Mouse (Mus musculus) forebrain, embryonic 13.5 days (tissue): ENCODE data around the gene Aifm3. TPM values are rescaled to one million over a fixed set of nuclear protein-coding genes. Genes with fewer than 3 reads are reported as not detected.
A peak's percentile ranks its signal among the peaks of the same experiment; 100 is the strongest.
"Not testable (repeated sequence)": the region's sequence is repeated elsewhere in the genome, so short reads cannot be mapped to it uniquely, and the experiment has no call there.

Experiments used
- ATAC-seq: fragments of 200-750 bp; cut with Nextera tagmentation; 2 replicates; pipeline ENCODE4 v1.8.0; 2017
- H3K27ac ChIP-seq: fragments of 300-500 bp; sonication (generic); 2 replicates; pipeline ENCODE4 v1.5.1; 2015; ENCODE audit warnings: inconsistent platforms, mild to moderate bottlenecking, moderate library complexity
- H3K27me3 ChIP-seq: fragments of 300-500 bp; sonication (generic); 2 replicates; pipeline ENCODE4 v1.6.1; 2015; ENCODE audit warnings: mild to moderate bottlenecking, inconsistent platforms
- H3K36me3 ChIP-seq: fragments of 300-500 bp; sonication (generic); 2 replicates; pipeline ENCODE4 v1.6.1; 2015; ENCODE audit warnings: mild to moderate bottlenecking, inconsistent platforms; ENCODE audit not compliant: poor library complexity, severe bottlenecking
- H3K4me1 ChIP-seq: fragments of 300-500 bp; sonication (generic); 2 replicates; pipeline ENCODE4 v1.6.1; 2015; ENCODE audit warnings: inconsistent platforms
- H3K4me2 ChIP-seq: fragments of 300-500 bp; sonication (generic); 2 replicates; pipeline ENCODE4 v1.6.1; 2015; ENCODE audit warnings: inconsistent platforms, mild to moderate bottlenecking, moderate library complexity
- H3K4me3 ChIP-seq: fragments of 300-500 bp; sonication (generic); 2 replicates; pipeline ENCODE4 v1.5.1; 2015; ENCODE audit warnings: mild to moderate bottlenecking, inconsistent platforms
- H3K9ac ChIP-seq: fragments of 300-500 bp; sonication (generic); 2 replicates; pipeline ENCODE4 v1.6.1; 2015; ENCODE audit warnings: mild to moderate bottlenecking, inconsistent platforms
- H3K9me3 ChIP-seq: fragments of 300-500 bp; sonication (generic); replicated peaks from 2 replicates; pipeline ENCODE4 v1.6.1; 2016; ENCODE audit warnings: inconsistent platforms
- WGBS: fragments of 180-500 bp; shearing (Covaris S2); methylation state at CpG from one replicate; pipeline ENCODE4 v1.1.7; 2015; 5-methylcytosine and 5-hydroxymethylcytosine counted together
- polyA plus RNA-seq: library from polyadenylated mRNA; unstranded; fragments of >200 nt; fragmentation: Nextera tagmentation; extraction: Ambion mirVana; gene quantifications from 2 replicates; pipeline ENCODE4 v1.2.1, GENCODE M21; 2015

The Aifm3 gene
- polyA plus RNA-seq, 1 experiment from 2014 or later = 8.6 TPM

DNA sequence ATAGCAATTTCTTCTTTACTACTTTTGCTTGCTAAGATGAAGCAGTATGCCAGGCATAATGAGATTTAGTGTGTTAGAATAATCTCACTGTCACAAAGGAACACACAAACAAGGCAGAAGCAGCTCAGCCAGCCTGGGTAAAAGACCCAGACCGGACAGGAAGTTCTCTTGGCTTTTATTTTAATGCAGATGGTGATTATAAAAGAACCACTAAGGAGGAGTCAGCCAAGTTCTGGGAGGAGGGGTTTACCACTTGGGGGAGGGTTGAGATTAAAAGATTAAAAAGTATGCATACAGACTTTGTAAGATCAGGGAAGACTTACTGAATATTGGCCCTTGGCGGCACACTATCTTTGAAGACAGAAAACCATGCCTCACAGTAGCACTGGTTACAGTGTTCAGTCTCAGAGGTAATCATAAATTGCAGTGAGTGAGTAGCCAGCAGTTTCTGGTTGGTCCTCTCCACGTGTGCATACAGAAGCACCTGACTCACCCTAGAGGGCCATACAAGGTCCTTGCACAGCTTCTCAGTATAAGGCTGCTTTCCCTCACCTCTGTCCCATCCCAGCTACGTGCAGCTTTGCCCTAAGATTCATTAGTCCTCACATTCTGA, 11.0 kb upstream of the Aifm3 start:
- Histone ChIP-seq H3K36me3 (peaks cover 35% of the 10 kb centered on the region), H3K9ac (no peak overlapping the region), H3K9me3 (no peaks in the 10 kb centered on the region), H3K4me3 (no peak overlapping the region), H3K27ac (no peak overlapping the region), H3K4me2 (no peak overlapping the region), H3K4me1 (peaks cover 3% of the 10 kb centered on the region), H3K27me3 (no peaks in the 10 kb centered on the region)
- ATAC-seq = no peak
- WGBS = 77% methylated on average over 4 of the region's 4 CpGs

DNA sequence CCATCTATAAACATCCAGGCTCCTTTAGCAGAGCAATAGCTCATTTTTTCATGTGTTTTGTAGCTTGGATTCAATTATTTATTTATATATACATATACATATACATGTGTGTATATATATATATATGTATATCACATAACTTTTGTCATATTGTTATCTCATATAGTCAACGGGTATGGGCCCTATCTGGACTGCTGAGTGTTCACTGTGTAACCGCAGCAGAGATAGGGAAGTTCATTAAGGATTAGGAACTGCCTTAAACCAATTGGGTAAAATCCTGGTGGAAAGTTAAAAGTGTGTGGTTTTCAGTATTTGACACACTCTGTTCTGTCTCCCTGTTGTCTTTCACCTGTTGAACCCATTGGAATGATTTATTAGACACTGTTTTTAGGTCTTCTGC, 7.9 kb upstream of the Aifm3 start:
- no peak overlapping the region for H3K9ac ChIP-seq
- H3K4me2 ChIP-seq = no peak overlapping the region
- peaks cover 6% of the 10 kb centered on the region; the same call in 1 of the 2 replicates for H3K4me1 ChIP-seq
- H3K27ac ChIP-seq = no peak overlapping the region
- no peak overlapping the region for H3K4me3 ChIP-seq
- no peak for ATAC-seq
- 97% methylated on average over 2 of the region's 2 CpGs for WGBS
- H3K9me3 ChIP-seq = no peaks in the 10 kb centered on the region
- H3K36me3 ChIP-seq = peaks cover 54% of the 10 kb centered on the region
- H3K27me3 ChIP-seq = no peaks in the 10 kb centered on the region

DNA sequence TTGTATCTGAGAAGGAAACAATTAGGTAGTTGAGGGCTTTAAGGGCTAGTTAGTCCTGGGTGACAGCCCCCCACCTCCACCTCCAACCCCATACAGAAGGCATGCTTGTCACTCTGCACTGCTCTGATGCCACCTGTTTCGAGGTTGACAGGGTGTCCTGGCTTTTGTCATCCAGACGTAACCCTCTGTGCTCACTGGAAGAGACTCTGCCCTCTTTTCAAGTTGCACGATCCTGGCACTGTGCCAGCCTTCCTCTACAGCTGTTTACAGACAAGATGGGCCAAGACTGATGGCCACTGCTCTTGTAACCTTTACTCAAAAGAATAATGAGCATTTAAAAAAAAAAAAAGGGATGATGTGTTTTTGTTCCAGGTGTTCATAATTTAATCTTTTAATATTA, 2.9 kb upstream of the Aifm3 start:
- Histone ChIP-seq H3K36me3 (peaks cover 53% of the 10 kb centered on the region), H3K27ac (no peak overlapping the region), H3K9me3 (no peaks in the 10 kb centered on the region), H3K4me3 (no peak overlapping the region), H3K4me1 (peaks cover 16% of the 10 kb centered on the region), H3K27me3 (peaks cover 17% of the 10 kb centered on the region; the same call in 1 of the 2 replicates), H3K9ac (no peak overlapping the region), H3K4me2 (no peak overlapping the region)
- no peak for ATAC-seq
- WGBS = 38% methylated on average over 3 of the region's 3 CpGs

DNA sequence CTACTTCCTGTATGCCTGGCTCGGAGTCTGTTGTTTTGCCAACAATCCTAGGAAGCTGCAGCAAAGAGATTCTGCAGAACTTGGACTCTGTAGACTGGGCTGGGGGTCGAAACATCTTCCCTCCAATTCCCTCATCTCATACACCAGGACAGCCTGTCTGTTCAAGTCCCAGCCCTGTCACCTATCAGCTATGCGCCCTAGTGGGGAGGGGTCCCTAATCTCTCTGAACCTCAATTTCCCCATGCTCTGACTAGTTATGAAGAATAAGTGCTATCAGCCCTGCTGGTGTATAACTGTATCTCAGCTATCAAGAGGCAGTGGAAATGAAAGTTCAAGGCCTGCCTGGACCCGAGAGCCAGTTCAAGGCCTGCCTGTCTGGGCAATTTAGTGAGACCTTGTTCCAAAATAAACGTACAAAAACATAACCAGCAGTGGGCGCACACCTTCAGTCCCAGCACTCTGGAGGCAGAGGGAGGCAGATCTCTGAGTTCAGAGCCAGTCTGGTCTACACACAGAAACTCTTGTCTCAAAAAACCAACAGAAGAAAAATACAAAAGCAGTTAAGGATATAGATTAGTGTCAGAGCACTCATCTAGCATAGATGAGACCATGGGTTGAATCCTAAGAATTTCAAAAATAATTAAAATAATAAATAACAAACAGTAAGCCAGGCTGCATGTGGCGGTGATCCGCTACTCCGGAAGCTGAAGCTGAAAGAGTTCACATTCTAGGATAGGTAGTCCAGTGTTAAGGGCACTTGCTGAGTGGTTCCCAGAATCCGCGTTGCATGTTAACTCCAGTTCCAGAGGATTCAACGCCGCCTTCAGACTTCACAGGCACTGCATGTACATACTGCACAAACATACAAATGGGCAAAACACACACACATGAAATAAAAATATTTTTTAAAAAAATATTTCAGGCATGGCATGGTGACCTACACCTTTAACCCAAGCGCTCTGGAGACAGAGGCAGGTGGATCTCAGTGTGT, 638 bp upstream of the Aifm3 start:
- peak; percentile 34; the same call in 1 of the 2 replicates for ATAC-seq
- no peaks in the 10 kb centered on the region for H3K9me3 ChIP-seq
- WGBS = 47% methylated on average over 14 of the region's 14 CpGs
- no peak overlapping the region for H3K27ac ChIP-seq
- peak overlapping the region; percentile 86 for H3K4me2 ChIP-seq
- peak overlapping the region; percentile 45 for H3K4me3 ChIP-seq
- H3K9ac ChIP-seq = peak overlapping the region; percentile 63
- peaks cover 17% of the 10 kb centered on the region; the same call in 1 of the 2 replicates for H3K27me3 ChIP-seq
- H3K36me3 ChIP-seq = peaks cover 39% of the 10 kb centered on the region
- peaks cover 16% of the 10 kb centered on the region for H3K4me1 ChIP-seq

DNA sequence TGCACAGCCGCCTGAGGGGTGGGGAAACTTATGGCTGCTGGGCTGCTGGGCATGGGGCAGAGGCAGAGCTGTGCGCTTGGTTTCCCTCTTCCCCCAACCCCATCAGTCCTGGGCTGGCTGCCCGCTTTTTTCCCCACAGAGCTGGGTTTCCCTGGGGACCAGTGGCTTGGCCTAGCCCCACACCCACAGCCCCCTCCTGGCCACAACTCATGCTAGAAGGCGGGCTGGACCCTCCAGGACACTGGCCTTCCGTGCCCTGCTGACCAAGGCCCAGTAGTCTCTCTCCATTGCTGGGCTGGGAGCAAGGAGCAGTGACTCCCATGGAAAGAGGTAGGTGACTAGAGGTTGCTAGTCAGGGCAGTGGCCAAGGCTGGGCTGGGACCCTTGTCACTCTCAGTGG, 1.7 kb downstream of the Aifm3 start:
- peaks cover 15% of the 10 kb centered on the region for H3K36me3 ChIP-seq
- no peak overlapping the region for H3K27ac ChIP-seq
- H3K4me2 ChIP-seq = no peak overlapping the region
- no peak overlapping the region for H3K4me3 ChIP-seq
- no peak overlapping the region for H3K9ac ChIP-seq
- H3K9me3 ChIP-seq = no peaks in the 10 kb centered on the region
- no peak for ATAC-seq
- peaks cover 17% of the 10 kb centered on the region; the same call in 1 of the 2 replicates for H3K27me3 ChIP-seq
- H3K4me1 ChIP-seq = peaks cover 15% of the 10 kb centered on the region
- WGBS = 88% methylated on average over 5 of the region's 5 CpGs

DNA sequence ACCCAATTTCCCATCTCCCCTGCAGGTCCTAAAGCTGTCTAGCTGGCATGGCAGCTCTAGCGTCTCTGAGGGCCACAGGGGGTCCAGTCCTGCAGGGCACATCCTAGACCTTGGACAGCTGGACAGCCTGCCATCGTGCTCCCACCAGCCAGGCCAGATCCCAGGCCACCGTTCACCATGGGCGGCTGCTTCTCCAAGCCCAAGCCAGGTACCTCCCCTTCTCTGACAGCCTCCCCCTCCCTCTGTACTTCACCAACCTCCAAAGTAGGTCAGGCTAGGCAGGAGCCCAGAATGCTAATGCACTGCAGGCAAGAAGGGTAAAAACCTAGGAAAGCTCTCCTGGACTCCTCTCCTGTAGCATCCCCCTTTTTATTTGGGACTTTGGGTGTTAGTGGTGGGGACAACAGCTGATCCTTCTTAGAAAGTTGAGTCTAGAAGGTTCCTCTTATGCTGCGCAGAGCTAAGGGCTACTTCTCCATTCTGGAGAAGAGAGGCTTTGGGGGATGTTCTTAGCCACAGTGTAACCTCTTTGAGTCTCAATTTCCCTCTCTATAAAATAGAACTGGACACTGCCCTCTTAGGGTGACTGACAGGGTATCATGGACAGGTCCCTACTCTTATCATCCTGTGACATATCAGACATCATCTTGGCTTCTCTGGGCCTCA, 2.6 kb downstream of the Aifm3 start:
- Histone ChIP-seq H3K9me3 (no peaks in the 10 kb centered on the region), H3K27me3 (peaks cover 17% of the 10 kb centered on the region; the same call in 1 of the 2 replicates), H3K36me3 (peaks cover 11% of the 10 kb centered on the region), H3K4me3 (no peak overlapping the region), H3K4me1 (peaks cover 20% of the 10 kb centered on the region), H3K4me2 (no peak overlapping the region), H3K27ac (no peak overlapping the region), H3K9ac (no peak overlapping the region)
- ATAC-seq = no peak
- 70% methylated on average over 5 of the region's 5 CpGs for WGBS

DNA sequence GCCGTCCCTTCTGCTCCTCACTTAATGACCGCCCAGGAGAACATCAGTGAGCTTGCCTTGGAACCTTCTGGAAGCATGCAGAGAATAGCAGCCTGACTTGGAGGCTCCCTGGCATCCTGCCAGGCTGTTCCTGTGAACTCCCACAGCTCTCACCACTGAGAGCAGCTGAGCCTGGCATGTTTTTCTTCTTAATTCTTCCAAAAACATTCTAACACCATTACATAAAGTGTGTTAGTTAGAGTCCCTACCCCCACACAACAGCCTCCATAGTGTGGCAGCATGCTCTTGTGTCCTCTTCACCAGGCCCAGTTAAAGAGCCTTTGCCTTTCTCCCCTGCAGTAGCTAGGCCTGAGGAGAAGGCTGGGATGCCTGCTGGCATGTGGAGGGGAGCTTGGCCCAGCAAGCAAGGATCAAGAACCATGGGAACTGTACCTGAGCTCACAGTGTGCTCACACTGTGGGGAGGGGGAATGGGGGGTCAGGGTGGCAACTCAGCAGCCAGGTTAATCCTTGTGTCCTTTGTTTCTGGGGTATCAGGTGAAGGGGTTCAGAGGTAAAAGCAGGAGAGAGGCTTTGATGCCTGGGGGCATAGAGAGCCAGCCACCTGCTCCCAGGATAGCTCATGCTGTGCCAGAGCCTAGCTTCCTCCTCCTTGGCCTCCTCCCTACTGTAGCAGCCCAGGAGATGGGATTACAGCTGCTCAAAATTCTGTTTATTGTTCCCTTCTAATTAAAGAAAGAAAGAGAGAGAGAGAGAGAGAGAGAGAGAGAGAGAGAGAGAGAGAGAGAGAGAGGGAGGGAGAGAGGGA, 7.3 kb downstream of the Aifm3 start:
- ATAC-seq = peak; percentile 63
- 52% methylated on average over 2 of the region's 2 CpGs for WGBS
- Histone ChIP-seq H3K9me3 (no peaks in the 10 kb centered on the region), H3K27me3 (no peaks in the 10 kb centered on the region), H3K9ac (no peak overlapping the region), H3K4me1 (peaks cover 20% of the 10 kb centered on the region), H3K4me2 (no peak overlapping the region), H3K27ac (peak overlapping the region; percentile 76), H3K36me3 (no peaks in the 10 kb centered on the region), H3K4me3 (no peak overlapping the region)

DNA sequence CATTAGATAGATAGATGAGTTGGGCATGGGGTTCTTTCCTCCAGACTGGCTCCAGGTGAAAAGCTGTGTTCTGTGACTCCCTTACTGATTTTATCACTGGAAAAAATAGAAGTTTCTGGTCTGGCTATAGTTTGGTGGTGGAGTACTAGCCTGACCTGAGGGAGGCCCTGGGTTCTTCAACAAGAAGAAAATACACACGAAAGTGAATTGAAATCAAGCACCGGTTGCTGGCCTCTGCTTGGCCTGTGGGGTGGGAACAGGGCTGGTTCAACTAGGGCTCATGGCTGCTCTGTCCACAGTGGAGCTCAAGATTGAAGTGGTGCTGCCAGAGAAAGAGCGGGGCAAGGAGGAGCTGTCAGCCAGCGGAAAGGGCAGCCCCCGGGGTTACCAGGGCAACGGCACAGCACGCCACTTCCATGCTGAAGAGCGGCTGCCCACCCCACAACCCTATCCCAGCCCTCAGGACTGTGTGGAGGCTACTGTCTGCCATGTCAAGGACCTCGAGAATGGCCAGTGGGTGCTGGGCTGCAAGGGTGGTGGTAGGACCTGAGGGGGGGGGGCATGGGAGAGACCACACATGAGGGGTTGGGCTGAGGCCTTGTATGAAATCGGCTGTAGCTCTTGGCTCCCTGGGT, 10.0 kb downstream of the Aifm3 start:
- H3K9me3 ChIP-seq = no peaks in the 10 kb centered on the region
- H3K4me3 ChIP-seq = no peak overlapping the region
- 16% methylated on average over 10 of the region's 10 CpGs for WGBS
- H3K9ac ChIP-seq = peak overlapping the region; percentile 12; the same call in 1 of the 2 replicates
- H3K4me2 ChIP-seq = peak overlapping the region; percentile 27; the same call in 1 of the 2 replicates
- H3K27me3 ChIP-seq = no peaks in the 10 kb centered on the region
- peak; percentile 88 for ATAC-seq
- H3K4me1 ChIP-seq = peaks cover 20% of the 10 kb centered on the region
- H3K36me3 ChIP-seq = no peaks in the 10 kb centered on the region
- H3K27ac ChIP-seq = no peak overlapping the region; the same call in 1 of the 2 replicates

DNA sequence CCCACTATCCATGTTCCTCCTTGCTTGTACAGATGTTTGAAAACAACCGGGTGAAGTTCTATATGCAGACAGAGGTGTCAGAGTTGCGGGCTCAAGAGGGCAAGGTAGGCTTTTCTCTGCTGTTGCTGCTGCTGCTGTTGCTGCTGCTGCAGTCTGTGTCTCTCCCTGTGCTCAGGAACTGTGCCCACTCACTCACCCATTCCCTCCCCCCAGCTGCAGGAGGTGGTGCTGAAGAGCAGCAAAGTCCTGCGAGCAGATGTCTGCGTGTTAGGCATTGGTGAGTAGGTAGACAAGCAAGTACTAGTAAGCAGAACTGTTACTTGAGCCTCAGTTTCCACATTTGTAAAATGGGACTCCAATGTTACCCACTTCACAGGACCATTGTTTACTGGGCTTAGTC, 13.3 kb downstream of the Aifm3 start:
- H3K27me3 ChIP-seq = 0 out of 2 replicates have a peak, but pooled peaks cover 3% of the 10 kb centered on the region
- no peak overlapping the region for H3K4me3 ChIP-seq
- peaks cover 11% of the 10 kb centered on the region for H3K4me1 ChIP-seq
- H3K27ac ChIP-seq = no peak overlapping the region
- no peak overlapping the region for H3K4me2 ChIP-seq
- H3K36me3 ChIP-seq = no peaks in the 10 kb centered on the region
- WGBS = 91% methylated on average over 4 of the region's 4 CpGs
- ATAC-seq = no peak
- H3K9ac ChIP-seq = no peak overlapping the region
- no peaks in the 10 kb centered on the region for H3K9me3 ChIP-seq

DNA sequence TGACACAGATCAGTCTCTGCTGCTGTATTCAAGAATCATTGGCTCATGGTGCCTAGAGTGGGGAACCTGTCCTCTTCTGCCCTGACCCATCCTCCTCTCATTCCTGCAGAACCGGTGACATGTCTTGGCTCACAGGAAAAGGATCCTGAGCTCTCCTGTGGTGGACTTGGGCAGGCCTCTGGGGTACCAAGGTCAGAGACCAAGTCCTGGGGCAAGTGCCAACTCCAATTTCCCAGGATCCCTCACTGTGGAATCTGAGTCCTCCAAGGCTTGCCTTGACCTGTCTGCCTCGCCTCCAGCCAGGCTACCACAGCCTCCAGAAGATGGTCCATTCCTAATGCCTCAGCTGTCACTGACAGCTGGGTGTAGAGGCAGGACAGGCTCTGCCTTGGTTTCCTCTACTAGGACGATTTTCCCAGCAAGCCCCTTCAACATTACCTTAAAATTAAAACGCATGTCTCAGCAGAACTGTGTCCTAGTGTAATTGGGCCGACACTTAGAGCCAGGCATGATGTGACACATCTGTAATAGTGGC, 17.7 kb downstream of the Aifm3 start:
- no peak overlapping the region for H3K27ac ChIP-seq
- H3K9me3 ChIP-seq = no peaks in the 10 kb centered on the region
- H3K36me3 ChIP-seq = peaks cover 8% of the 10 kb centered on the region
- peaks cover 18% of the 10 kb centered on the region for H3K4me1 ChIP-seq
- 81% methylated on average over 5 of the region's 5 CpGs for WGBS
- H3K4me3 ChIP-seq = no peak overlapping the region
- no peak for ATAC-seq
- 0 out of 2 replicates have a peak, but pooled peaks cover 3% of the 10 kb centered on the region for H3K27me3 ChIP-seq
- no peak overlapping the region for H3K9ac ChIP-seq
- no peak overlapping the region for H3K4me2 ChIP-seq

DNA sequence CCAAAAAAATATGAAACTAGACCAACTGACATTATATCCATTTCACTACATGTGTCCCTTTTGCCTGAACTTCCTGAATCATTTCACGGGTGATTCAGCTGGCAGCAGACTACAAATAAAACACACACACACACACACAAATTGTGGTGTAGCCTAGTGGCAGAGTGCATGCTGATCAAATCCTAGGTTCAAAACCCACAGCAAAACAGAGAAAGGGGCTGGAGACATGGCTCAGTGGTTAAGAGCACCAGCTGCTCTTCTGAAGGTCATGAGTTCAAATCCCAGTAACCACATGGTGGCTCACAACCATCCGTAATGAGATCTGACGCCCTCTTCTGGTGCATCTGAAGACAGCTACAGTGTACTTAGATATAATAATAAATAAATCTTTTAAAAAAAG, 18.6 kb downstream of the Aifm3 start:
- ATAC-seq, H3K9me3 ChIP-seq, H3K27me3 ChIP-seq: not testable (repeated sequence)
- Histone ChIP-seq H3K27ac (peak overlapping the region; percentile 83), H3K4me3 (peak overlapping the region; percentile 66), H3K36me3 (peaks cover 17% of the 10 kb centered on the region), H3K4me2 (peak overlapping the region; percentile 83), H3K9ac (peak overlapping the region; percentile 85), H3K4me1 (peaks cover 18% of the 10 kb centered on the region)
- 32% methylated on average over 3 of the region's 3 CpGs for WGBS
